Mouse (Mus musculus) heart, adult 2 months (tissue): ENCODE results near the gene Myh14.

Experiments used
- EP300 ChIP-seq: fragments of 200-500 bp; IDR thresholded peaks from 2 replicates; pipeline ENCODE4 v1.6.1; 2011; ENCODE audit warnings: low read depth, low read length, control low read depth; ENCODE audit not compliant: insufficient read depth
- POLR2A ChIP-seq: fragments of 200-500 bp; IDR thresholded peaks from 2 replicates; pipeline ENCODE4 v1.6.1; 2011; ENCODE audit warnings: mild to moderate bottlenecking, low read depth, low read length, control low read depth; ENCODE audit not compliant: insufficient read depth

- TF ChIP-seq POLR2A = no peak
- no peak for TF ChIP-seq EP300
Measured at GRCm38 (mm10) chr7:44602443-44602842, 68.2 kb downstream of the Myh14 start.
